Mouse (Mus musculus) cerebellum, postnatal 14 days (tissue): ENCODE results near the gene Gm11111.
"Not testable (repeated sequence)": the region's sequence is repeated elsewhere in the genome, so short reads cannot be mapped to it uniquely, and the experiment has no call there.

Experiments used
- DNase-seq, 2 experiments: peaks; one replicate each; pipeline ENCODE4 v3.0.0; 2021; ENCODE audit warnings: mixed read lengths in 2 of 2

Gene Gm11111

GRCm38 (mm10) chr5:98552395-98552794 is at the start of gene Gm11111:
Gene Gm11111 (plus strand): TSS chr5:98552695.
- DNase-seq, result no peak

- no peak for DNase-seq
Observed at GRCm38 (mm10) chr5:98516214-98516613, 36.3 kb upstream of the Gm11111 start.

GRCm38 (mm10) chr5:98520118-98520517 is 32.4 kb upstream of the Gm11111 start:
- no peak for DNase-seq

- no peak for DNase-seq
Observed at GRCm38 (mm10) chr5:98522270-98522977, 30.1 kb upstream of the Gm11111 start.

- DNase-seq, result no peak
Observed at GRCm38 (mm10) chr5:98523050-98523449, 29.4 kb upstream of the Gm11111 start.

- DNase-seq, result no peak
Observed at GRCm38 (mm10) chr5:98523783-98524182, 28.7 kb upstream of the Gm11111 start.

- DNase-seq, result no peak
Observed at GRCm38 (mm10) chr5:98541333-98541732, 11.2 kb upstream of the Gm11111 start.

- no peak for DNase-seq
Observed at GRCm38 (mm10) chr5:98550285-98550684, 2.2 kb upstream of the Gm11111 start.

GRCm38 (mm10) chr5:98550873-98551272 is 1.6 kb upstream of the Gm11111 start:
- DNase-seq, result no peak

GRCm38 (mm10) chr5:98552811-98553601 is 511 bp downstream of the Gm11111 start:
- DNase-seq, result no peak

- DNase-seq, result no peak
Observed at GRCm38 (mm10) chr5:98561301-98561700, 8.8 kb downstream of the Gm11111 start.

GRCm38 (mm10) chr5:98562806-98563205 is 10.3 kb downstream of the Gm11111 start:
- DNase-seq, result no peak

- no peak for DNase-seq
Observed at GRCm38 (mm10) chr5:98563801-98564200, 11.3 kb downstream of the Gm11111 start.

- DNase-seq, result no peak
Observed at GRCm38 (mm10) chr5:98566461-98567193, 14.1 kb downstream of the Gm11111 start.

GRCm38 (mm10) chr5:98568481-98568880 is 16.0 kb downstream of the Gm11111 start:
- DNase-seq, result no peak

- DNase-seq, result no peak
Observed at GRCm38 (mm10) chr5:98569029-98569513, 16.6 kb downstream of the Gm11111 start.

- peak; percentile 77 to 83 for DNase-seq
Observed at GRCm38 (mm10) chr5:98572392-98572791, 19.9 kb downstream of the Gm11111 start.

- peak in 1 of 2 experiments; percentile 25 for DNase-seq
Observed at GRCm38 (mm10) chr5:98574711-98575470, 22.4 kb downstream of the Gm11111 start.

- DNase-seq, result no peak
Observed at GRCm38 (mm10) chr5:98575471-98575834, 23.0 kb downstream of the Gm11111 start.

GRCm38 (mm10) chr5:98576538-98576937 is 24.0 kb downstream of the Gm11111 start:
- not testable (repeated sequence) for DNase-seq

GRCm38 (mm10) chr5:98578398-98578797 is 25.9 kb downstream of the Gm11111 start:
- no peak for DNase-seq

- DNase-seq, result no peak
Observed at GRCm38 (mm10) chr5:98580811-98581210, 28.3 kb downstream of the Gm11111 start.

GRCm38 (mm10) chr5:98582051-98582450 is 29.6 kb downstream of the Gm11111 start:
- no peak for DNase-seq
